Mouse (Mus musculus) kidney, embryonic 16.5 days (tissue): ENCODE results near the gene Erc2. TPM values are rescaled to one million over a fixed set of nuclear protein-coding genes. Genes with fewer than 3 reads are reported as not detected.

Experiments
- ATAC-seq: fragments of 200-750 bp; cut with Nextera tagmentation; 2 replicates; pipeline ENCODE4 v1.8.0; 2017; ENCODE audit warnings: moderate TSS enrichment; ENCODE audit not compliant: low FRiP score, low TSS enrichment
- H3K27ac ChIP-seq: fragments of 300-500 bp; sonication (generic); 2 replicates; pipeline ENCODE4 v1.5.1; 2014; ENCODE audit warnings: low read length
- H3K27me3 ChIP-seq: fragments of 300-500 bp; sonication (generic); 2 replicates; pipeline ENCODE4 v1.6.1; 2014; ENCODE audit warnings: low read length, control low read depth, mixed read lengths; ENCODE audit not compliant: insufficient read depth
- H3K36me3 ChIP-seq: fragments of 300-500 bp; sonication (generic); 2 replicates; pipeline ENCODE4 v1.6.1; 2014; ENCODE audit warnings: low read length, control low read depth, mixed read lengths; ENCODE audit not compliant: insufficient read depth
- H3K4me1 ChIP-seq: fragments of 300-500 bp; sonication (generic); 2 replicates; pipeline ENCODE4 v1.6.1; 2014; ENCODE audit warnings: low read length, control low read depth, mixed read lengths; ENCODE audit not compliant: insufficient read depth
- H3K4me2 ChIP-seq: fragments of 300-500 bp; sonication (generic); replicated peaks from 2 replicates; pipeline ENCODE4 v1.6.1; 2014; ENCODE audit warnings: low read depth, low read length
- H3K4me3 ChIP-seq: fragments of 300-500 bp; sonication (generic); 2 replicates; pipeline ENCODE4 v1.5.1; 2014; ENCODE audit warnings: mild to moderate bottlenecking, low read length
- H3K9ac ChIP-seq: fragments of 300-500 bp; sonication (generic); replicated peaks from 2 replicates; pipeline ENCODE4 v1.6.1; 2014; ENCODE audit warnings: low read length
- H3K9me3 ChIP-seq: fragments of 300-500 bp; sonication (generic); 2 replicates; pipeline ENCODE4 v1.6.1; 2016; ENCODE audit warnings: low read length, control low read depth
- WGBS: fragments of 180-500 bp; shearing (Covaris S2); extraction: QIAGEN DNeasy Blood & Tissue Kit; methylation state at CpG from one replicate; pipeline ENCODE4 v1.1.7; 2014; 5-methylcytosine and 5-hydroxymethylcytosine counted together
- polyA plus RNA-seq: library from polyadenylated mRNA; unstranded; fragments of >200 nt; fragmentation: Nextera tagmentation; extraction: Ambion mirVana; gene quantifications from 2 replicates; pipeline ENCODE4 v1.2.1, GENCODE M21; 2015

The Erc2 gene
- polyA plus RNA-seq, 1 experiment from 2014 or later: 4.9 TPM

DNA sequence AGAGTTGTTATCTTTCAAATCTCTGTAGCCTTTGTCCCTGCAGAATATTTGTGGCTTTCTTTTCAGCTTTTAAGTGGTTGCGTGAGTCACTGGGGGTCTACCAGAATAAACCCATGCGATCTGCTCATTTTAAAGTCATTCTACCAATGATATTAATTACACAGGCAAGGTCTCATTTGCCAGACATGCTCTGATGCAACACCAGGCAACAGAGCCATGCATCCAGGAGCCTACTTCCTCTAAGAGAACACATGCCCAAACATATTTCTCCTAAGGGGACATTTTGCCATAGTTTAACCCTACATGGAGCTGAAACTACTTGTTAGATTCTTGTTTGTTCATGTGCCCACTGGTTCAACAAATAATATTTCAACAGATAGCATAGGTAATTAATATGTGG lies 584.1 kb downstream of the Erc2 start:
- Histone ChIP-seq H3K9me3 (no peaks in the 10 kb centered on the region), H3K4me2 (no peak overlapping the region), H3K27me3 (no peaks in the 10 kb centered on the region), H3K27ac (no peak overlapping the region), H3K9ac (no peak overlapping the region), H3K36me3 (no peaks in the 10 kb centered on the region), H3K4me1 (no peaks in the 10 kb centered on the region), H3K4me3 (no peak overlapping the region)
- WGBS: 87% methylated on average over 2 of the region's 2 CpGs
- ATAC-seq: no peak

GRCm38 (mm10) chr14:28225550-28225949 lies 603.3 kb downstream of the Erc2 start:
- Histone ChIP-seq H3K36me3 (no peaks in the 10 kb centered on the region), H3K27me3 (no peaks in the 10 kb centered on the region), H3K4me1 (no peaks in the 10 kb centered on the region), H3K9me3 (no peaks in the 10 kb centered on the region), H3K4me3 (no peak overlapping the region), H3K9ac (no peak overlapping the region), H3K27ac (no peak overlapping the region), H3K4me2 (no peak overlapping the region)
- ATAC-seq: no peak
- WGBS: 91% methylated on average over 6 of the region's 6 CpGs

DNA sequence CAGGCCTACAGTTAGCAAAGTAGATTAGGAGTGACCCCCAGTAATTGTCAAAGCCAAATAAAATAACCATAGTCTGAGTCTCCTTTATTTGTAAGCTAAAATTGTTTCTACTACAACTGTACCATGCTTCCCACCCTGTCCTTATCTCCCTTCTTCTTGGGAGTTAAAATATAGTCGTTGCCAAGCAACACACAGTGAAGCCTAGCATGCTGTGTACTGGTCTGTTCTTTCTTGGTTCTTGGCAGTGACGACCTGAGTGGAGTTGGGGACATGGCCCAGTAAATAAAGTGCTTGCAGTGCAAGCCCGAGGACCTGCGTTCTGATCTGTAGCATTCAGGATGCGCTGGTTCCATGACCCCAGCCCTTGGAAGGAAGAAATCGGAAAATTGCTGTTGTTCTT lies 608.3 kb downstream of the Erc2 start:
- Histone ChIP-seq H3K9ac (no peak overlapping the region), H3K36me3 (no peaks in the 10 kb centered on the region), H3K4me3 (no peak overlapping the region), H3K9me3 (no peaks in the 10 kb centered on the region), H3K27me3 (no peaks in the 10 kb centered on the region), H3K4me2 (no peak overlapping the region), H3K4me1 (no peaks in the 10 kb centered on the region), H3K27ac (no peak overlapping the region)
- 82% methylated on average over 6 of the region's 6 CpGs for WGBS
- ATAC-seq: no peak

- H3K27ac ChIP-seq: no peak overlapping the region
- H3K27me3 ChIP-seq: no peaks in the 10 kb centered on the region
- H3K4me2 ChIP-seq: no peak overlapping the region
- H3K36me3 ChIP-seq: no peaks in the 10 kb centered on the region
- ATAC-seq: no peak
- H3K4me1 ChIP-seq: no peaks in the 10 kb centered on the region
- no peak overlapping the region for H3K4me3 ChIP-seq
- H3K9me3 ChIP-seq: no peaks in the 10 kb centered on the region
- no peak overlapping the region for H3K9ac ChIP-seq
- 70% methylated on average over 2 of the region's 2 CpGs for WGBS
These were observed 609.0 kb downstream of the Erc2 start for GRCm38 (mm10) chr14:28231241-28231640.

- Histone ChIP-seq H3K4me1 (peaks cover 6% of the 10 kb centered on the region; the same call in 1 of the 2 replicates), H3K4me3 (no peak overlapping the region), H3K9ac (no peak overlapping the region), H3K27me3 (no peaks in the 10 kb centered on the region), H3K36me3 (no peaks in the 10 kb centered on the region), H3K9me3 (no peaks in the 10 kb centered on the region), H3K27ac (no peak overlapping the region), H3K4me2 (no peak overlapping the region)
- 60% methylated on average over 9 of the region's 9 CpGs for WGBS
- ATAC-seq: peak; percentile 67
These were observed 616.3 kb downstream of the Erc2 start for GRCm38 (mm10) chr14:28238336-28239048.

DNA sequence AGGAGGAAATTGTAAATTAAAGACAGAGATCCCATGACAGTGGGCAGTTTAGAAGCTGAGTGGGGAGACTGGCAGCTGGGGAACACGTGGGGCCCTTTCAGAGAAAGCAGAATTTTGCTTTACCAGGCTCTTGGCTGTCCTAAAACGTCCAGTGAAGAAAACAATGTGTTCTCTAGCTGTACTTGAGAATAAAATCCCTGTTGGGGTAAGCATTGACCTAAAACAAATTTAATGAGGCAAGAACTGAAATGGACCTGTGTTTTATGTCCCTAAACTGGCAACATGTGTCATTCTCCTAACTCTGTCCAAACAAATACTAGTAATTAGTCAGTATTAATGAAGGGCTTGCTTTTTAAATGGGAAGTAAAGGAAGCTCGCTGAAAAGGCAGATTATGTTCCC lies 617.9 kb downstream of the Erc2 start:
- no peaks in the 10 kb centered on the region for H3K9me3 ChIP-seq
- H3K27me3 ChIP-seq: no peaks in the 10 kb centered on the region
- no peak overlapping the region for H3K27ac ChIP-seq
- H3K36me3 ChIP-seq: no peaks in the 10 kb centered on the region
- no peak overlapping the region for H3K4me2 ChIP-seq
- peaks cover 6% of the 10 kb centered on the region; the same call in 1 of the 2 replicates for H3K4me1 ChIP-seq
- H3K4me3 ChIP-seq: no peak overlapping the region
- 19% methylated on average over 3 of the region's 3 CpGs for WGBS
- no peak overlapping the region for H3K9ac ChIP-seq
- peak; percentile 42; the same call in 1 of the 2 replicates for ATAC-seq

DNA sequence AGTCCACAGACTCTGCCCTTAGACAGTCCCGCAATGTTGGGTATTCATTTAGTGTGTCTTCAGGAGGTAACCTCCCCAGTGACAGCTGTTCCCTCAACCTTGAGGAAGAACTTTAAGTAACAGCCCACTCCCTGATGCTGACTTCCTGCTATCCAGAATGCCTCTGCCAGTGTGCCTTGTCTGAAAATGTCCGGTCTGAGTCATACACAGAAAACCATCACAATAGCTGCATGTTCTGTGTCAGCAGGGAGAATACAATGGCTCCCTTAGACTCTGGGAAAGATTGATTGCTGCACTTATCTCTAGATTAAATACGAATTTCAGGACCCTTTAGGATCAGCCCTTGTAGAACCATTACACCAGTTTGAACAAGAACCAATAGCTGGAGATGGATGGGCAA lies 620.5 kb downstream of the Erc2 start:
- Histone ChIP-seq H3K4me3 (no peak overlapping the region), H3K36me3 (no peaks in the 10 kb centered on the region), H3K27ac (no peak overlapping the region), H3K9ac (no peak overlapping the region), H3K4me1 (peaks cover 6% of the 10 kb centered on the region; the same call in 1 of the 2 replicates), H3K4me2 (no peak overlapping the region), H3K9me3 (no peaks in the 10 kb centered on the region), H3K27me3 (no peaks in the 10 kb centered on the region)
- ATAC-seq: no peak
- WGBS: 73% methylated on average over 3 of the region's 3 CpGs

DNA sequence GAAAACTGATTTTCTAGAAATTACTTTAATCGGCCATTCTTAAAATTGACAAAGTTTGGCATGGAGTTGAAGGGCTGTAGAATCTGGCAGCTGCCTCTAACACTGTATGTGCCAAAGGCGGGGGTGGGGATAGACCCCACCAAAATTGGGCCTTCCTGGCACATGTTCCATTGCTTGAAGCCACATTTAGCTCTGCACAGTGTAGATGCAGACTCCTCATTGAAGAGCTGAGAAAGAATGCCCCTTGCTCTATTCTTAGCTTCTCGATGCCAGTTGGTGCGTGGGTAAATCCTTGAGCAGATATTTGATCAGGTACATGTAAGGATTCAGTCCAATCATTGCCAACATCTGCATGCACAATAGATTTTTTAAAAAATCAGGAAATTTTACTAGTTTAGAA lies 621.2 kb downstream of the Erc2 start:
- ATAC-seq: no peak
- Histone ChIP-seq H3K4me1 (peaks cover 6% of the 10 kb centered on the region; the same call in 1 of the 2 replicates), H3K9me3 (no peaks in the 10 kb centered on the region), H3K36me3 (no peaks in the 10 kb centered on the region), H3K4me3 (no peak overlapping the region), H3K27ac (no peak overlapping the region), H3K27me3 (no peaks in the 10 kb centered on the region), H3K4me2 (no peak overlapping the region), H3K9ac (no peak overlapping the region)
- WGBS: 90% methylated on average over 4 of the region's 4 CpGs

DNA sequence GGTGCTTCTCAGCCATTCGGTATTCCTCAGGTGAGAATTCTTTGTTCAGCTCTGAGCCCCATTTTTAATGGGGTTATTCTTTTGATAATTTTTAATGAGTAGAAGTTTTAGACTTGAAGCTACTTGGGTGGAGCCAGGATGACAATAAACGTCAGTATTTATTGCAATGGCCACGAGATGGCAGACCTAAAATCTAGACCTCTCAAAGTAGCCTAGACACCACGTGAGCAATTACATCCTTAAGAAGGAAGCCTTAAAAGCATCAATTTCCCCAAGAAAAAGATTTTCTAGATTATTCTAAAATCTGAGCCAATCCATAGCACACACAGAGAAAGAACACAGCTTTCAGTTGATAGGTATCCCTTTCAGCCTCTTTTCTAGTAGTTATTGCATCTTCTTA lies 640.5 kb downstream of the Erc2 start:
- no peaks in the 10 kb centered on the region for H3K27me3 ChIP-seq
- H3K4me1 ChIP-seq: peaks cover 8% of the 10 kb centered on the region; the same call in 1 of the 2 replicates
- 55% methylated on average over 4 of the region's 4 CpGs for WGBS
- H3K9me3 ChIP-seq: no peaks in the 10 kb centered on the region
- H3K36me3 ChIP-seq: no peaks in the 10 kb centered on the region
- no peak overlapping the region for H3K9ac ChIP-seq
- no peak overlapping the region for H3K27ac ChIP-seq
- H3K4me2 ChIP-seq: no peak overlapping the region
- no peak for ATAC-seq
- no peak overlapping the region for H3K4me3 ChIP-seq

DNA sequence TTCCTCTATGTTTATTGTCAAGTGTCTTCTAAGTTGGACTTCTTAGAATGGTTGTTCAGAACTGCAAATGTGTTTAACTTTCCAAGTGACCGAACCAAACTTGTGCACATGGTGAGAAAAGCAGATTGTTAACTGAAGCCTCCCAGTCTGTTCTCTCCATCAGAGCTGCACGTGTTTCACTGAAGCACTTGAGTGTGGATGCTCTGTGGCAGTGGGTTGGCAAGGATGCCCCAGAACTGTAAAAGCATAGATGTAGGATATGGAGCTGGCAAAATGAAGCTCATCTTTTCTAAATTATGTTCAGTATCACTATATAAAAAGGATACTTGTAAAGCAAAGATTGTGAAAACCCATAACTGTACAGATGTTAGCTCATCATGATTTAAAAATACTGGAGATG lies 645.1 kb downstream of the Erc2 start:
- Histone ChIP-seq H3K9ac (no peak overlapping the region), H3K4me3 (no peak overlapping the region), H3K9me3 (no peaks in the 10 kb centered on the region), H3K4me2 (no peak overlapping the region), H3K4me1 (peaks cover 8% of the 10 kb centered on the region; the same call in 1 of the 2 replicates), H3K27me3 (no peaks in the 10 kb centered on the region), H3K27ac (no peak overlapping the region), H3K36me3 (no peaks in the 10 kb centered on the region)
- no peak for ATAC-seq
- WGBS: 67% methylated on average over 2 of the region's 2 CpGs
